Mouse (Mus musculus) liver, postnatal 0 days (tissue): ENCODE results near the gene Mreg.
"Not testable (repeated sequence)": the region's sequence is repeated elsewhere in the genome, so short reads cannot be mapped to it uniquely, and the experiment has no call there.

ENCODE experiments used
- CTCF ChIP-seq: sonication (generic); IDR thresholded peaks from 2 replicates; pipeline ENCODE4 v1.5.1; 2016; ENCODE audit warnings: antibody characterized with exemption, low read depth
- EP300 ChIP-seq: IDR thresholded peaks from 2 replicates; pipeline ENCODE4 v1.6.1; 2016; ENCODE audit warnings: antibody characterized with exemption, low read depth, mild to moderate bottlenecking

DNA sequence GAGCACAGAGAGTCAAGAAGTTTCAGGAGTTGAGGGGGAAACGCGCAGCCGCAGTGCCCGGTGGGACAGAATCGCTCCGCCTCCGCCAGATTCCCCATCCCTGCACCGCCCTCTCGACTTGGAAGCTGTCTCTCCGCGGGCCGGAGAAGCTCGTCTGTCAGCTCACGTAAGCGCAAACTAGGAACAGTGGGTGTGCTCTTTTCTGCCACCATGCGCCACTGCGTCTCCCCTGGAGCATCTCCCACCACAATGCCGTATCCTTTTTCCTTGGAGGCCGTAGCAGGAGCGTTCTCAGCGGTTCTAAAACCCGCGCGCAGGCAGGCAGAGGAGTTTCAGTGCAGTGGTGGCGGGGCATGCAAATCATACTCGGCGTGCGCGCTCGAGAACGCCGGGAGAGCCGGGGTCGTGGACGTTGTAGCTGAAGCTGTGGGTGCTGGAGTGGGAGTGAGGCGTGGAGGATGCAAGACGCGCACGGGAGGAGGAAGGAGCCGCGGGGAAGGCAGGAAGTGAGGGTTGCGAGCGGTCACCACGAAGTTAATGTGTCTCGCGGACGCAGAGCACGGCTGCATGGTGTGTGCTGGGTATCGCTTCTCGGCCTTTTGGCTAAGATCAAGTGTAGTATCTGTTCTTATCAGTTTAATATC lies 24.4 kb upstream of the Mreg start:
- TF ChIP-seq EP300, CTCF: not testable (repeated sequence)
